Mouse (Mus musculus) liver, embryonic 13.5 days (tissue): ENCODE results near the gene Glyat. TPM values are rescaled to one million over a fixed set of nuclear protein-coding genes. Genes with fewer than 3 reads are reported as not detected.

Experiments used
- ATAC-seq: fragments of 200-750 bp; cut with Nextera tagmentation; 2 replicates; pipeline ENCODE4 v1.8.0; 2017; ENCODE audit warnings: low read depth, mild to moderate bottlenecking, moderate number of reproducible peaks, moderate library complexity
- DNase-seq: peaks from one replicate; pipeline ENCODE4 v3.0.0; 2022
- H3K27ac ChIP-seq: fragments of 300-500 bp; sonication (generic); 2 replicates; pipeline ENCODE4 v1.5.1; 2015; ENCODE audit warnings: moderate library complexity, mild to moderate bottlenecking, inconsistent platforms
- H3K27me3 ChIP-seq: fragments of 300-500 bp; sonication (generic); 2 replicates; pipeline ENCODE4 v1.6.1; 2015; ENCODE audit warnings: mild to moderate bottlenecking, inconsistent platforms
- H3K36me3 ChIP-seq: fragments of 300-500 bp; sonication (generic); 2 replicates; pipeline ENCODE4 v1.6.1; 2015; ENCODE audit warnings: mild to moderate bottlenecking, inconsistent platforms
- H3K4me1 ChIP-seq: fragments of 300-500 bp; sonication (generic); replicated peaks from 2 replicates; pipeline ENCODE4 v1.6.1; 2015; ENCODE audit warnings: inconsistent platforms
- H3K4me2 ChIP-seq: fragments of 300-500 bp; sonication (generic); 2 replicates; pipeline ENCODE4 v1.6.1; 2015; ENCODE audit warnings: inconsistent platforms, mild to moderate bottlenecking, moderate library complexity
- H3K4me3 ChIP-seq: fragments of 300-500 bp; sonication (generic); replicated peaks from 2 replicates; pipeline ENCODE4 v1.5.1; 2015; ENCODE audit warnings: mild to moderate bottlenecking, inconsistent platforms
- H3K9ac ChIP-seq: fragments of 300-500 bp; sonication (generic); 2 replicates; pipeline ENCODE4 v1.6.1; 2015; ENCODE audit warnings: mild to moderate bottlenecking, inconsistent platforms
- H3K9me3 ChIP-seq: fragments of 300-500 bp; sonication (generic); replicated peaks from 2 replicates; pipeline ENCODE4 v1.6.1; 2016; ENCODE audit warnings: inconsistent platforms
- WGBS: fragments of 180-500 bp; shearing (Covaris S2); methylation state at CpG from one replicate; pipeline ENCODE4 v1.1.7; 2015; ENCODE audit not compliant: insufficient replicate concordance; 5-methylcytosine and 5-hydroxymethylcytosine counted together
- polyA plus RNA-seq: library from polyadenylated mRNA; unstranded; fragments of >200 nt; fragmentation: Nextera tagmentation; extraction: Ambion mirVana; gene quantifications from 2 replicates; pipeline ENCODE4 v1.2.1, GENCODE M21; 2015

Gene Glyat
- polyA plus RNA-seq, 1 experiment from 2014 or later: 0.16 TPM

- Histone ChIP-seq H3K27ac (no peak within 1 kb of the TSS), H3K9me3 (no peaks in the 10 kb centered on the region), H3K4me2 (no peak within 1 kb of the TSS), H3K27me3 (no peaks in the 10 kb centered on the region), H3K4me1 (no peaks in the 10 kb centered on the region), H3K4me3 (no peak within 1 kb of the TSS), H3K9ac (no peak within 1 kb of the TSS), H3K36me3 (no peaks in the 10 kb centered on the region)
- 53% methylated on average over 3 of the region's 3 CpGs for WGBS
- DNase-seq (no peak), ATAC-seq (no peak)
These were observed 62.5 kb downstream of the Glyat start, which contains the start of gene Keg1 for GRCm38 (mm10) chr19:12695590-12695989. Keg1 (plus strand) TSS chr19:12695786.

- Histone ChIP-seq H3K27me3 (no peaks in the 10 kb centered on the region), H3K4me3 (no peak overlapping the region)
These were observed 63.1 kb downstream of the Glyat start for GRCm38 (mm10) chr19:12696221-12696620.

More at GRCm38 (mm10) chr19:12696221-12696620, 63.1 kb downstream of the Glyat start:
- no peaks in the 10 kb centered on the region for H3K4me1 ChIP-seq
- no peaks in the 10 kb centered on the region for H3K9me3 ChIP-seq
- DNase-seq: no peak
- no peak for ATAC-seq
- no peak overlapping the region for H3K9ac ChIP-seq
- H3K4me2 ChIP-seq: no peak overlapping the region
- H3K36me3 ChIP-seq: no peaks in the 10 kb centered on the region
- H3K27ac ChIP-seq: no peak overlapping the region

Other genes starting within 250 kb of the Glyat start
- gene Olfr1440, start 246.0 kb upstream of the Glyat start, polyA plus RNA-seq: not detected in 2 replicates
- gene Olfr1441, start 215.9 kb upstream of the Glyat start, polyA plus RNA-seq: not detected in 2 replicates
- not detected in 2 replicates for gene Pfpl, start 205.4 kb upstream of the Glyat start, polyA plus RNA-seq
- 1.0 TPM in 2 replicates for gene Mpeg1, start 172.5 kb upstream of the Glyat start, polyA plus RNA-seq
- 1.6 and 1.9 TPM in 2 replicates for gene Dtx4, start 131.9 kb upstream of the Glyat start, polyA plus RNA-seq
- 29.6 and 41.6 TPM in 2 replicates for gene Fam111a, start 87.6 kb upstream of the Glyat start, polyA plus RNA-seq
- gene Gm4952, start 33.3 kb upstream of the Glyat start, polyA plus RNA-seq: 1.5 and 1.8 TPM in 2 replicates
- not detected in 2 replicates for gene Olfr1442, start 37.1 kb downstream of the Glyat start, polyA plus RNA-seq
- not detected in 2 replicates for gene Olfr1443, start 44.8 kb downstream of the Glyat start, polyA plus RNA-seq
- gene Keg1, start 62.5 kb downstream of the Glyat start, polyA plus RNA-seq: 1.5 and 1.7 TPM in 2 replicates
- 0.69 and 0.81 TPM in 2 replicates for gene Cntf, start 132.3 kb downstream of the Glyat start, polyA plus RNA-seq
- gene Zfp91, start 162.8 kb downstream of the Glyat start, polyA plus RNA-seq: 8.4 and 9.2 TPM in 2 replicates
- gene Lpxn, start 162.9 kb downstream of the Glyat start, polyA plus RNA-seq: 1.5 and 2.0 TPM in 2 replicates
- not detected in 2 replicates for gene Gm5244, start 213.4 kb downstream of the Glyat start, polyA plus RNA-seq
- not detected in 2 replicates for gene Olfr1444, start 224.0 kb downstream of the Glyat start, polyA plus RNA-seq